Mouse (Mus musculus): ENCODE measurements around the gene Ube2d1. TPM values are rescaled to one million over a fixed set of nuclear protein-coding genes. Genes with fewer than 3 reads are reported as not detected.

The Ube2d1 gene
- polyA plus RNA-seq (2014; fragmentation: Nextera tagmentation; extraction: Ambion mirVana): 72.8 and 80.1 TPM in 2 replicates

GRCm38 (mm10) chr10:71285126-71285580 is at the start of gene Ube2d1:
TSS of gene Ube2d1 (minus strand) at chr10:71285262.
- ATAC-seq (ENCODE audit: low read depth): peak; percentile 95
- H3K27me3 ChIP-seq (replicated peaks; ENCODE audit: control insufficient read depth, insufficient read depth, low read length): no peaks in the 10 kb centered on the region
- peaks cover 17% of the 10 kb centered on the region; the same call in 1 of the 2 replicates for H3K4me1 ChIP-seq (ENCODE audit: control insufficient read depth, insufficient read depth, low read length)
- peak within 1 kb of the TSS; percentile 67 for H3K27ac ChIP-seq (replicated peaks; ENCODE audit: low read depth, low read length)
- peak within 1 kb of the TSS; percentile 78 for H3K4me2 ChIP-seq (ENCODE audit: low read depth, low read length)
- WGBS: 0% methylated on average over 14 of the region's 50 CpGs
- H3K36me3 ChIP-seq (ENCODE audit: control insufficient read depth, insufficient read depth, low read length): no peaks in the 10 kb centered on the region
- peak; percentile 91 for DNase-seq (ENCODE audit: low spot score)
- peak within 1 kb of the TSS; percentile 96 for H3K4me3 ChIP-seq (ENCODE audit: low read depth, low read length)
- H3K9me3 ChIP-seq (ENCODE audit: control insufficient read depth, low read length): no peaks in the 10 kb centered on the region
- peak within 1 kb of the TSS; percentile 94 for H3K9ac ChIP-seq (ENCODE audit: low read depth, low read length)

GRCm38 (mm10) chr10:71332859-71333258 is 47.8 kb upstream of the Ube2d1 start:
- ATAC-seq (ENCODE audit: low read depth): no peak
- Histone ChIP-seq H3K9me3 (ENCODE audit: control insufficient read depth, low read length) (no peaks in the 10 kb centered on the region), H3K9ac (ENCODE audit: low read depth, low read length) (no peak overlapping the region), H3K27me3 (replicated peaks; ENCODE audit: control insufficient read depth, insufficient read depth, low read length) (no peaks in the 10 kb centered on the region), H3K4me2 (ENCODE audit: low read depth, low read length) (no peak overlapping the region), H3K27ac (replicated peaks; ENCODE audit: low read depth, low read length) (no peak overlapping the region), H3K4me1 (ENCODE audit: control insufficient read depth, insufficient read depth, low read length) (no peaks in the 10 kb centered on the region), H3K4me3 (ENCODE audit: low read depth, low read length) (no peak overlapping the region), H3K36me3 (ENCODE audit: control insufficient read depth, insufficient read depth, low read length) (peaks cover 53% of the 10 kb centered on the region)
- no peak for DNase-seq (ENCODE audit: low spot score)
- WGBS: 91% methylated on average over 9 of the region's 9 CpGs

- Histone ChIP-seq H3K9me3 (ENCODE audit: control insufficient read depth, low read length) (no peaks in the 10 kb centered on the region), H3K9ac (ENCODE audit: low read depth, low read length) (no peak overlapping the region), H3K36me3 (ENCODE audit: control insufficient read depth, insufficient read depth, low read length) (peaks cover 53% of the 10 kb centered on the region), H3K4me2 (ENCODE audit: low read depth, low read length) (no peak overlapping the region), H3K27me3 (replicated peaks; ENCODE audit: control insufficient read depth, insufficient read depth, low read length) (no peaks in the 10 kb centered on the region), H3K4me3 (ENCODE audit: low read depth, low read length) (no peak overlapping the region), H3K27ac (replicated peaks; ENCODE audit: low read depth, low read length) (no peak overlapping the region), H3K4me1 (ENCODE audit: control insufficient read depth, insufficient read depth, low read length) (no peaks in the 10 kb centered on the region)
- no peak for DNase-seq (ENCODE audit: low spot score)
- 87% methylated on average over 4 of the region's 4 CpGs for WGBS
- no peak for ATAC-seq (ENCODE audit: low read depth)
These were observed 47.3 kb upstream of the Ube2d1 start for GRCm38 (mm10) chr10:71332376-71332775.

GRCm38 (mm10) chr10:71331908-71332307 is 46.8 kb upstream of the Ube2d1 start:
- Histone ChIP-seq H3K27me3 (replicated peaks; ENCODE audit: control insufficient read depth, insufficient read depth, low read length) (no peaks in the 10 kb centered on the region), H3K9ac (ENCODE audit: low read depth, low read length) (no peak overlapping the region), H3K27ac (replicated peaks; ENCODE audit: low read depth, low read length) (no peak overlapping the region), H3K36me3 (ENCODE audit: control insufficient read depth, insufficient read depth, low read length) (peaks cover 53% of the 10 kb centered on the region), H3K4me3 (ENCODE audit: low read depth, low read length) (no peak overlapping the region), H3K4me1 (ENCODE audit: control insufficient read depth, insufficient read depth, low read length) (no peaks in the 10 kb centered on the region), H3K9me3 (ENCODE audit: control insufficient read depth, low read length) (no peaks in the 10 kb centered on the region), H3K4me2 (ENCODE audit: low read depth, low read length) (no peak overlapping the region)
- DNase-seq (ENCODE audit: low spot score): no peak
- 94% methylated on average over 7 of the region's 7 CpGs for WGBS
- ATAC-seq (ENCODE audit: low read depth): no peak

- Histone ChIP-seq H3K4me2 (ENCODE audit: low read depth, low read length) (no peak overlapping the region), H3K9ac (ENCODE audit: low read depth, low read length) (no peak overlapping the region), H3K4me3 (ENCODE audit: low read depth, low read length) (no peak overlapping the region), H3K27ac (replicated peaks; ENCODE audit: low read depth, low read length) (no peak overlapping the region), H3K9me3 (ENCODE audit: control insufficient read depth, low read length) (no peaks in the 10 kb centered on the region), H3K4me1 (ENCODE audit: control insufficient read depth, insufficient read depth, low read length) (no peaks in the 10 kb centered on the region), H3K36me3 (ENCODE audit: control insufficient read depth, insufficient read depth, low read length) (peaks cover 40% of the 10 kb centered on the region), H3K27me3 (replicated peaks; ENCODE audit: control insufficient read depth, insufficient read depth, low read length) (no peaks in the 10 kb centered on the region)
- ATAC-seq (ENCODE audit: low read depth) (no peak), DNase-seq (ENCODE audit: low spot score) (no peak)
- 92% methylated on average over 12 of the region's 12 CpGs for WGBS
These were observed 45.0 kb upstream of the Ube2d1 start for GRCm38 (mm10) chr10:71330070-71330469.

- ATAC-seq (ENCODE audit: low read depth) (no peak), DNase-seq (ENCODE audit: low spot score) (no peak)
- 94% methylated on average over 6 of the region's 6 CpGs for WGBS
- Histone ChIP-seq H3K27ac (replicated peaks; ENCODE audit: low read depth, low read length) (no peak overlapping the region), H3K9ac (ENCODE audit: low read depth, low read length) (no peak overlapping the region), H3K9me3 (ENCODE audit: control insufficient read depth, low read length) (no peaks in the 10 kb centered on the region), H3K27me3 (replicated peaks; ENCODE audit: control insufficient read depth, insufficient read depth, low read length) (no peaks in the 10 kb centered on the region), H3K36me3 (ENCODE audit: control insufficient read depth, insufficient read depth, low read length) (peaks cover 35% of the 10 kb centered on the region), H3K4me3 (ENCODE audit: low read depth, low read length) (no peak overlapping the region), H3K4me2 (ENCODE audit: low read depth, low read length) (no peak overlapping the region), H3K4me1 (ENCODE audit: control insufficient read depth, insufficient read depth, low read length) (no peaks in the 10 kb centered on the region)
These were observed 44.2 kb upstream of the Ube2d1 start for GRCm38 (mm10) chr10:71329295-71329694.

GRCm38 (mm10) chr10:71328870-71329269 is 43.8 kb upstream of the Ube2d1 start:
- no peaks in the 10 kb centered on the region for H3K9me3 ChIP-seq (ENCODE audit: control insufficient read depth, low read length)
- H3K27me3 ChIP-seq (replicated peaks; ENCODE audit: control insufficient read depth, insufficient read depth, low read length): no peaks in the 10 kb centered on the region
- no peaks in the 10 kb centered on the region for H3K4me1 ChIP-seq (ENCODE audit: control insufficient read depth, insufficient read depth, low read length)
- no peak overlapping the region for H3K27ac ChIP-seq (replicated peaks; ENCODE audit: low read depth, low read length)
- DNase-seq (ENCODE audit: low spot score) (no peak), ATAC-seq (ENCODE audit: low read depth) (no peak)
- H3K4me3 ChIP-seq (ENCODE audit: low read depth, low read length): no peak overlapping the region
- H3K36me3 ChIP-seq (ENCODE audit: control insufficient read depth, insufficient read depth, low read length): peaks cover 31% of the 10 kb centered on the region
- H3K4me2 ChIP-seq (ENCODE audit: low read depth, low read length): no peak overlapping the region
- WGBS: 91% methylated on average over 5 of the region's 5 CpGs
- no peak overlapping the region for H3K9ac ChIP-seq (ENCODE audit: low read depth, low read length)

GRCm38 (mm10) chr10:71328382-71328781 is 43.3 kb upstream of the Ube2d1 start:
- DNase-seq (ENCODE audit: low spot score) (no peak), ATAC-seq (ENCODE audit: low read depth) (no peak)
- no peak overlapping the region for H3K4me3 ChIP-seq (ENCODE audit: low read depth, low read length)
- no peak overlapping the region for H3K9ac ChIP-seq (ENCODE audit: low read depth, low read length)
- WGBS: 89% methylated on average over 6 of the region's 6 CpGs
- H3K36me3 ChIP-seq (ENCODE audit: control insufficient read depth, insufficient read depth, low read length): peaks cover 27% of the 10 kb centered on the region
- H3K4me1 ChIP-seq (ENCODE audit: control insufficient read depth, insufficient read depth, low read length): no peaks in the 10 kb centered on the region
- H3K27ac ChIP-seq (replicated peaks; ENCODE audit: low read depth, low read length): no peak overlapping the region
- H3K9me3 ChIP-seq (ENCODE audit: control insufficient read depth, low read length): no peaks in the 10 kb centered on the region
- no peak overlapping the region for H3K4me2 ChIP-seq (ENCODE audit: low read depth, low read length)
- no peaks in the 10 kb centered on the region for H3K27me3 ChIP-seq (replicated peaks; ENCODE audit: control insufficient read depth, insufficient read depth, low read length)

- H3K4me1 ChIP-seq (ENCODE audit: control insufficient read depth, insufficient read depth, low read length): no peaks in the 10 kb centered on the region
These were observed 42.3 kb upstream of the Ube2d1 start for GRCm38 (mm10) chr10:71327386-71327785.

More at GRCm38 (mm10) chr10:71327386-71327785, 42.3 kb upstream of the Ube2d1 start:
- Histone ChIP-seq H3K9ac (ENCODE audit: low read depth, low read length) (no peak overlapping the region), H3K4me2 (ENCODE audit: low read depth, low read length) (no peak overlapping the region), H3K27me3 (replicated peaks; ENCODE audit: control insufficient read depth, insufficient read depth, low read length) (no peaks in the 10 kb centered on the region), H3K9me3 (ENCODE audit: control insufficient read depth, low read length) (no peaks in the 10 kb centered on the region), H3K27ac (replicated peaks; ENCODE audit: low read depth, low read length) (no peak overlapping the region), H3K4me3 (ENCODE audit: low read depth, low read length) (no peak overlapping the region), H3K36me3 (ENCODE audit: control insufficient read depth, insufficient read depth, low read length) (peaks cover 27% of the 10 kb centered on the region)
- WGBS: 83% methylated on average over 10 of the region's 10 CpGs
- ATAC-seq (ENCODE audit: low read depth): no peak
- DNase-seq (ENCODE audit: low spot score): no peak
